Mouse (Mus musculus) stomach, embryonic 14.5 days (tissue): Measurements from ENCODE around the gene Syne4. TPM values are rescaled to one million over a fixed set of nuclear protein-coding genes. Genes with fewer than 3 reads are reported as not detected.
A peak's percentile ranks its signal among the peaks of the same experiment; 100 is the strongest.

ENCODE experiments used
- ATAC-seq: fragments of 200-750 bp; cut with Nextera tagmentation; 2 replicates; pipeline ENCODE4 v1.8.0; 2017; ENCODE audit warnings: low read depth, moderate TSS enrichment; ENCODE audit not compliant: insufficient number of reproducible peaks, insufficient read depth, low FRiP score
- H3K27ac ChIP-seq: fragments of 300-500 bp; sonication (generic); 2 replicates; pipeline ENCODE4 v1.5.1; 2014; ENCODE audit warnings: mild to moderate bottlenecking, low read length, moderate library complexity, mixed read lengths
- H3K27me3 ChIP-seq: fragments of 300-500 bp; sonication (generic); 2 replicates; pipeline ENCODE4 v1.6.1; 2014; ENCODE audit warnings: low read length, control low read depth, mixed read lengths; ENCODE audit not compliant: control insufficient read depth, insufficient read depth
- H3K36me3 ChIP-seq: fragments of 300-500 bp; sonication (generic); 2 replicates; pipeline ENCODE4 v1.6.1; 2014; ENCODE audit warnings: mild to moderate bottlenecking, control low read depth, low read length, moderate library complexity, mixed read lengths; ENCODE audit not compliant: control insufficient read depth, insufficient read depth
- H3K4me1 ChIP-seq: fragments of 300-500 bp; sonication (generic); 2 replicates; pipeline ENCODE4 v1.6.1; 2014; ENCODE audit warnings: low read length, control low read depth, mixed read lengths; ENCODE audit not compliant: control insufficient read depth, insufficient read depth
- H3K4me2 ChIP-seq: fragments of 300-500 bp; sonication (generic); replicated peaks from 2 replicates; pipeline ENCODE4 v1.6.1; 2014; ENCODE audit warnings: low read depth, low read length, control low read depth
- H3K4me3 ChIP-seq: fragments of 300-500 bp; sonication (generic); 2 replicates; pipeline ENCODE4 v1.5.1; 2014; ENCODE audit warnings: low read depth, low read length, control low read depth
- H3K9ac ChIP-seq: fragments of 300-500 bp; sonication (generic); replicated peaks from 2 replicates; pipeline ENCODE4 v1.6.1; 2014; ENCODE audit warnings: low read depth, mild to moderate bottlenecking, control low read depth, low read length, moderate library complexity, mixed read lengths
- H3K9me3 ChIP-seq: fragments of 300-500 bp; sonication (generic); 2 replicates; pipeline ENCODE4 v1.6.1; 2016; ENCODE audit warnings: low read depth, low read length, control low read depth; ENCODE audit not compliant: control insufficient read depth
- WGBS: fragments of 180-500 bp; shearing (Covaris S2); extraction: QIAGEN DNeasy Blood & Tissue Kit; methylation state at CpG from one replicate; pipeline ENCODE4 v1.1.7; 2014; 5-methylcytosine and 5-hydroxymethylcytosine counted together
- polyA plus RNA-seq: library from polyadenylated mRNA; unstranded; fragments of >200 nt; fragmentation: Nextera tagmentation; extraction: Ambion mirVana; gene quantifications from 2 replicates; pipeline ENCODE4 v1.2.1, GENCODE M21; 2014

Syne4 gene
- polyA plus RNA-seq, result 49.0 and 53.2 TPM in 2 replicates

GRCm38 (mm10) chr7:30314721-30315155 lies at the start of gene Syne4:
TSS of gene Syne4 (plus strand) at chr7:30314807.
- peak; percentile 80 for ATAC-seq
- no peaks in the 10 kb centered on the region; the same call in 1 of the 2 replicates for H3K36me3 ChIP-seq
- H3K9ac ChIP-seq, result peak within 1 kb of the TSS; percentile 29; the same call in 1 of the 2 replicates
- H3K9me3 ChIP-seq, result no peaks in the 10 kb centered on the region
- H3K4me2 ChIP-seq, result peak within 1 kb of the TSS; percentile 44
- H3K4me1 ChIP-seq, result peaks cover 10% of the 10 kb centered on the region; the same call in 1 of the 2 replicates
- WGBS, result under 1% methylated on average over 9 of the region's 9 CpGs
- H3K4me3 ChIP-seq, result peak within 1 kb of the TSS; percentile 36
- H3K27ac ChIP-seq, result peak within 1 kb of the TSS; percentile 30; the same call in 1 of the 2 replicates
- H3K27me3 ChIP-seq, result no peaks in the 10 kb centered on the region

GRCm38 (mm10) chr7:30265041-30265440 lies 49.6 kb upstream of the Syne4 start:
- H3K4me2 ChIP-seq, result no peak overlapping the region
- H3K27me3 ChIP-seq, result no peaks in the 10 kb centered on the region
- H3K4me1 ChIP-seq, result no peaks in the 10 kb centered on the region
- no peaks in the 10 kb centered on the region; the same call in 1 of the 2 replicates for H3K36me3 ChIP-seq
- no peak for ATAC-seq
- H3K9ac ChIP-seq, result no peak overlapping the region
- H3K4me3 ChIP-seq, result no peak overlapping the region
- no peak overlapping the region for H3K27ac ChIP-seq
- no peaks in the 10 kb centered on the region for H3K9me3 ChIP-seq
- 63% methylated on average over 2 of the region's 2 CpGs for WGBS

GRCm38 (mm10) chr7:30265531-30265930 lies 49.1 kb upstream of the Syne4 start:
- no peak overlapping the region for H3K27ac ChIP-seq
- no peak overlapping the region for H3K4me3 ChIP-seq
- 91% methylated on average over 5 of the region's 5 CpGs for WGBS
- H3K36me3 ChIP-seq, result peaks cover 3% of the 10 kb centered on the region; the same call in 1 of the 2 replicates
- H3K4me1 ChIP-seq, result no peaks in the 10 kb centered on the region
- no peak overlapping the region for H3K4me2 ChIP-seq
- no peaks in the 10 kb centered on the region for H3K9me3 ChIP-seq
- no peak for ATAC-seq
- H3K27me3 ChIP-seq, result no peaks in the 10 kb centered on the region
- no peak overlapping the region for H3K9ac ChIP-seq

GRCm38 (mm10) chr7:30265935-30266334 lies 48.7 kb upstream of the Syne4 start:
- H3K4me2 ChIP-seq, result no peak overlapping the region
- H3K4me1 ChIP-seq, result no peaks in the 10 kb centered on the region
- H3K4me3 ChIP-seq, result no peak overlapping the region
- 89% methylated on average over 7 of the region's 7 CpGs for WGBS
- H3K9ac ChIP-seq, result no peak overlapping the region
- H3K27me3 ChIP-seq, result no peaks in the 10 kb centered on the region
- ATAC-seq, result no peak
- H3K27ac ChIP-seq, result no peak overlapping the region
- H3K36me3 ChIP-seq, result peaks cover 3% of the 10 kb centered on the region; the same call in 1 of the 2 replicates
- no peaks in the 10 kb centered on the region for H3K9me3 ChIP-seq

- Histone ChIP-seq H3K27ac (no peak overlapping the region), H3K4me1 (no peaks in the 10 kb centered on the region), H3K9ac (no peak overlapping the region), H3K4me2 (no peak overlapping the region), H3K4me3 (no peak overlapping the region), H3K36me3 (peaks cover 3% of the 10 kb centered on the region; the same call in 1 of the 2 replicates), H3K9me3 (no peaks in the 10 kb centered on the region), H3K27me3 (no peaks in the 10 kb centered on the region)
- WGBS, result 64% methylated on average over 3 of the region's 3 CpGs
- no peak for ATAC-seq
These were observed 47.8 kb upstream of the Syne4 start for GRCm38 (mm10) chr7:30266780-30267179.

GRCm38 (mm10) chr7:30269641-30270040 lies 45.0 kb upstream of the Syne4 start:
- Histone ChIP-seq H3K27ac (no peak overlapping the region), H3K9me3 (no peaks in the 10 kb centered on the region), H3K4me1 (no peaks in the 10 kb centered on the region), H3K36me3 (peaks cover 3% of the 10 kb centered on the region; the same call in 1 of the 2 replicates), H3K4me2 (no peak overlapping the region), H3K27me3 (no peaks in the 10 kb centered on the region), H3K4me3 (no peak overlapping the region), H3K9ac (no peak overlapping the region)
- 85% methylated on average over 4 of the region's 4 CpGs for WGBS
- no peak for ATAC-seq

- Histone ChIP-seq H3K27ac (no peak overlapping the region), H3K4me1 (peaks cover 3% of the 10 kb centered on the region; the same call in 1 of the 2 replicates), H3K4me2 (no peak overlapping the region), H3K4me3 (no peak overlapping the region), H3K36me3 (peaks cover 3% of the 10 kb centered on the region; the same call in 1 of the 2 replicates), H3K9me3 (no peaks in the 10 kb centered on the region), H3K27me3 (no peaks in the 10 kb centered on the region), H3K9ac (no peak overlapping the region)
- ATAC-seq, result no peak
- 43% methylated on average over 6 of the region's 6 CpGs for WGBS
These were observed 40.2 kb upstream of the Syne4 start for GRCm38 (mm10) chr7:30274383-30274782.

- Histone ChIP-seq H3K9ac (no peak overlapping the region), H3K27me3 (no peaks in the 10 kb centered on the region), H3K9me3 (no peaks in the 10 kb centered on the region), H3K4me1 (peaks cover 3% of the 10 kb centered on the region; the same call in 1 of the 2 replicates), H3K27ac (no peak overlapping the region), H3K36me3 (no peaks in the 10 kb centered on the region), H3K4me2 (no peak overlapping the region), H3K4me3 (no peak overlapping the region)
- 51% methylated on average over 2 of the region's 2 CpGs for WGBS
- no peak for ATAC-seq
These were observed 35.7 kb upstream of the Syne4 start for GRCm38 (mm10) chr7:30278911-30279310.

- H3K27me3 ChIP-seq, result no peaks in the 10 kb centered on the region
- peak overlapping the region; percentile 85 for H3K4me2 ChIP-seq
- H3K4me3 ChIP-seq, result peak overlapping the region; percentile 78
- no peaks in the 10 kb centered on the region for H3K36me3 ChIP-seq
- no peaks in the 10 kb centered on the region for H3K9me3 ChIP-seq
- peaks cover 3% of the 10 kb centered on the region; the same call in 1 of the 2 replicates for H3K4me1 ChIP-seq
- 0% methylated on average over 6 of the region's 6 CpGs for WGBS
- ATAC-seq, result no peak
- H3K27ac ChIP-seq, result peak overlapping the region; percentile 96; the same call in 1 of the 2 replicates
- H3K9ac ChIP-seq, result no peak overlapping the region
These were observed 35.1 kb upstream of the Syne4 start for GRCm38 (mm10) chr7:30279536-30279935.
